Mouse (Mus musculus) common myeloid progenitor, adult 5-6 weeks (primary cell): ENCODE measurements around the gene Timm13. TPM values are rescaled to one million over a fixed set of nuclear protein-coding genes. Genes with fewer than 3 reads are reported as not detected.
A peak's percentile ranks its signal among the peaks of the same experiment; 100 is the strongest.

Source experiments
- ATAC-seq: replicated peaks from 2 replicates; pipeline ENCODE4 v1.8.0; 2016; ENCODE audit warnings: low read depth, mild to moderate bottlenecking, moderate TSS enrichment, inconsistent platforms; ENCODE audit not compliant: poor library complexity, severe bottlenecking
- total RNA-seq: library from RNA; stranded (forward); fragments of 200-1000, 187-1606 nt; gene quantifications from 2 replicates; pipeline ENCODE4 v1.2.3, GENCODE M21; 2017

Timm13 gene
- total RNA-seq, 1 experiment from 2014 or later = 40.2 TPM

DNA sequence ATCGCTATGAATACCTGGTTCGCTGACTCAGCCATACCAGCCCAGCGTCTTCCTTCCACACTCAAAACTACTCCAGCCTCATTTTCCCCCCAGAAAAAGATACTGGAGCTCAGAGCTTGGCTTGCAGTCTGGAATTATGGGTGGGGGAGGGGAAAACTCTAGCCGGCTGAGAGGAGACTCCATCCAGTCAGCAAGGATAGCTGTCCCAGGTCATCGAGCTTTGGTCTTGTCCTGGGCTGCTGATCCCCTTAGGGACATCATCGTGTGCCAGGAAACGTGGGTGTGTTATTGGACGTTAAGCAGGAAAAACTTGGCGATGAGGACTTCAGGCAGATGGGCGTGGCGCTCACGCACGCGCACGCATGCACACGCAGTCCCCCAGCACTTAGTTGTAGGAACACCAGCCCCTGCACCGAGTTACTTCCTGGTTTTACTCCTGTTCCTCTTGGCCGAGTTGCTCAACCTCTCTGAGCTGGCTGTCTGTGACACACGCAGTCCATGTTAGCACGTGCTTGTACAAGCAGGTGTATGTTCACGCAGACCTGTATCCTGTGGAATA is 32.7 kb upstream of the Timm13 start:
- ATAC-seq = 0 out of 2 replicates have a peak, but pooled peaks have one; percentile 17

DNA sequence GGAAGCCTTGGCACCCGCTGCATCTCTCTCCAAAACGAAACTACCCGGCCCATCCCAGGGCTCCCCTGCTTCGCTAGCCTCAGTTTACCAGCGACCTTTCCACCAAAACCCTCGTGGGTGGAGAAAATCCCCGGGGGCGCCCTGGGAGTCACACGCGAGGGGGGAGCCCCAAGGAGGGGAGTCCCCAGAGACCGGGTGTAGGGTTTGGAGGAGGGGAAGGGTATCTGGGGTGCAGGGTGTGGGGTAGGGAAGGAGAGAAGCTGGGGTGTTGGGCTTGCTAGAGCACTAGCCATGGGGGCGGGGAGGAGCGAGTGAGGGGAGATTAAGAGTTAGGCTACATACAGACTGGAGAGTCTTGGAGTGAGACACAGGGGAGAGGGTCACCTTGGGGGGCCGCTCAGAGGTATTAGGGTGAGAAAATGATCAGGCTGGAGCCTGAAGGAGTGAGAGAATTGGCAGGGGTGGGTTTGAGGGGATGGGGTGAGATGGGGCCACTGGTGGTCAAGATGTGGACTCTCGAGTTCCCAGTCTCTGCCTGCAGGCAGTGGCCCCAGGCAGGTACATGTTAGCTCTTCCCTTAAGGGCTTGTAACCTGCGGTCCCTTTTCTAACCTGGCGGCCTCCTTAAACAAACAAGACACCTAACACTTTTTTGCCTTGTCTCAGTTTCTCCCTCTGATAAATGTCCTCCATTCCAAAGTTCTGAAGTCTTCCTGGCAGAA is 32.1 kb upstream of the Timm13 start:
- ATAC-seq = no peak

DNA sequence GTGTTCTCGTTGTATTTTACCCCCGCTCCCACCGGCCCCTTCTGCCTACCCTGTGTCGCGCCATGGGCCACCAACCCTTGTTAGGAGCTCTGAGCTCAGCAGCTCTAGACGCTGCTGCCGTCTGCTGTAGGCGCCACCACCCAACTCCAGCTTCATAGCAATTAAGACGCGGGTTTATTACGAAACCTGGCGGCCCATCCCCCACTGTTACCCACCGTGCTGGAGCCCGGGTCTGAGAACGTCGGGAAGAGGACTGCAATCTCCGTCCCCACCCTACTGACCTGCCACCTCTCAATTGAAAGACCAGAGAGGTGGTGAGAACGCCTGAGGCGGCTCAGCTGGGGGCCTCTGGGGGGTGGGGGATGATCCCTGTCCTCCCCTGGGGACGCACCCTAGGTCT is 31.4 kb upstream of the Timm13 start:
- no peak for ATAC-seq

DNA sequence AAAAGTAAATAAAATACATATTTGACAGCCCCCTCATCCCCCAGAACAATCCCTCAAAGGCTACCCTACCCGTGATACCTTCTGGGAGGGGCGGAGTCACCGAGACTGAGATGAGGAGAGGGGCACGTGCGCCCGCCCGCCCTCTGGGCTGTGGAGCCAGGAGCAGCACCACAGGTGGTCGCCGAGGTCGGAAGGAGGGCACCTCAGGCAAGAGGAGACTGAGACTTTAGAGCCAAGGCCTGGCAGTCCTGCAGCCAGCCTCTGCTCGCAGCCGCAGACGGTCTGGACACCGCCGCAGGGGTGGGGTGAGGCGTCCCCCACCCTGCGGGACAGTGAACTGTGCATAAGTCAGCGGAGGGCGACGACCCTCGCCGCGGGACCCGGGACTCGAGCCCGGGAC is 30.9 kb upstream of the Timm13 start:
- no peak for ATAC-seq

DNA sequence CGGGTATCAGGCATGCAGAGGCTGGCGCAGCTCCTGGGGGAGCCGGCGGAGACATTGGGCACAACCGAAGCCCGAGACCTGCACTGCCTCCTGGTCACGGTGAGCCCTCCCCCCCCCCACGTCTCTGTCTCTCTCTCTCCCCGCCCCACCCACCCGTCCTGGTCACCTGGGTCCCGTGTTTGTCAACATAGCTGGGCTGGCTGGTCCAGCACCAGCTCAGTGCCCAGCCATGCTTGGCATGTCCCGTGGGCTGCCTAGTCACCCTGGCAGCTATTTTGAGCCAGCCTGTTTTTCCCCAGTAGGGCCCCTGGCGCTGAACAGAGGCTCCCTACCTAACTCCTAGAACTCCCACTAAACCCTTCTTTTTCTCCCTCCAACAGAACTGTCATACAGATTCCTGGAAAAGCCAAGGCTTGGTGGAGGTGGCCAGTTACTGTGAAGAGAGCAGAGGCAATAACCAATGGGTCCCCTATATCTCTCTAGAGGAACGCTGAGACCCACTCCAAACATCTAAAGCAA is 30.4 kb upstream of the Timm13 start:
- no peak for ATAC-seq

DNA sequence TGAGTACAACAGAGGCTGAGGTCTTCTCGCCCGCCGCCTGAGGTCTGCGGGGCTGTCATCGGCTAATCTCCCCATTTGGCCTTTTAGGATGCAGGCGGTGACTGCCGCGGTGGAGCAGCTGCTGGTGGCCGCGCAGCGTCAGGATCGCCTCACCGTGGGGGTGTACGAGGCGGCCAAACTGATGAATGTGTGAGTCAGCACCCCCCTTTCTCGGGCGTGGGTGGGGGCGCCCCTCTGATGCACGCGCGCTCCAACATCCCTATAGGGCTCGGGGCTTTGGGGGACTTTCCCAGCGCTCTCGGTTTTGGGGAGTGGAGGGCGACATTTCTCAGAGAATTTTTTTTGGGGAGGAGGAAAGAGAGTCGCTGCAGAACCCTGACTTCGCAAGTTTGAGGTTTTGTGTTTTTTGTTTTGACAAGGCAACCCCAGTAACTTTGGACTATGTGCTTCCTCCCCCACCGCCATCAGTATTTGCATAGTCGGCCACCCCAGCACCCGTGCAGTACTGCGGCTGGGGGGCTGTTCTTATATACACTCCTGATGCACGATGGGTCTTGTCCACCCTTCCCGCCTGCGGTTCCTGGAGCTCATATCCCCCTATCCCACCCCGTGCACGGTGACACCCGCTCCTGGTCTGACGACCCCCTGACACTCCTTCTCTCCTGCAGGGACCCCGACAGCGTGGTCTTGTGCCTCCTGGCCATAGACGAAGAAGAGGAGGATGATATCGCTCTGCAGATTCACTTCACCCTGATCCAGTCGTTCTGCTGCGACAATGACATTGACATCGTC is 29.8 kb upstream of the Timm13 start:
- ATAC-seq = peak; percentile 10

DNA sequence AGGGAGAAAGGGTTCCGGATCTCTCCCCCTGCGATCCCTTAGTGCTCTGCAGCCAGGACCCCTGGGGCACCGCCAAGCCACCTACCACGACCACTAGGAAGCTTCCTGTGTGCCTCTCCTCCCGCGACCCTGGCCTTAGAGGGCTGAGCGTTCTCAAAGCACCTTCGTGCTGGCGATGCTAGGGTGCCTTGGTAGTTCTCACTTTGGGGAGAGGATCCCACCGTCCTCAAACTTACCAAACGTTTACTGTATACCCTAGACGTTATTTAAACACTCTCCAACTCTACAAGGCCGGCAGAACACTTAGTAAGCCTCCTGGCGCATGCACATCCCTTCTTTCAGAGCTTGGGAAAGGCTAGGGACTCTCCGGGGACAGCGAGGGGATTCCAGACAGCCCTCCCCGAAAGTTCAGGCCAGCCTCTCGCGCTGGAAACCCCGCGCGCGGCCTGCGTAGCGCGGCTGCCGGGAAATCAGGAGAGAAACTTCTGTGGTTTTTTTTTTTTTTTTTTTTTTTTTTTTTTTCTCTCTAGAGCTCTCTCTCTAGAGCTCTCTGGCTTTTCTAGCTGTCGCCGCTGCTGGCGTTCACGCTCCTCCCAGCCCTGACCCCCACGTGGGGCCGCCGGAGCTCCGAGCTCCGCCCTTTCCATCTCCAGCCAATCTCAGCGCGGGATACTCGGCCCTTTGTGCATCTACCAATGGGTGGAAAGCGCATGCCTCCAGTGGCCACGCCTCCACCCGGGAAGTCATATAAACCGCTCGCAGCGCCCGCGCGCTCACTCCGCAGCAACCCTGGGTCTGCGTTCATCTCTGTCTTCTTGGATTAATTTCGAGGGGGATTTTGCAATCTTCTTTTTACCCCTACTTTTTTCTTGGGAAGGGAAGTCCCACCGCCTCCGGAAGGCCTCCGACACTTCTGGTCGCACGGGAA is 28.8 kb upstream of the Timm13 start, which contains the start of gene Gadd45b:
TSS of gene Gadd45b (plus strand) at position 775 of the 928 bp plus-strand sequence.
- peak; percentile 80 for ATAC-seq

DNA sequence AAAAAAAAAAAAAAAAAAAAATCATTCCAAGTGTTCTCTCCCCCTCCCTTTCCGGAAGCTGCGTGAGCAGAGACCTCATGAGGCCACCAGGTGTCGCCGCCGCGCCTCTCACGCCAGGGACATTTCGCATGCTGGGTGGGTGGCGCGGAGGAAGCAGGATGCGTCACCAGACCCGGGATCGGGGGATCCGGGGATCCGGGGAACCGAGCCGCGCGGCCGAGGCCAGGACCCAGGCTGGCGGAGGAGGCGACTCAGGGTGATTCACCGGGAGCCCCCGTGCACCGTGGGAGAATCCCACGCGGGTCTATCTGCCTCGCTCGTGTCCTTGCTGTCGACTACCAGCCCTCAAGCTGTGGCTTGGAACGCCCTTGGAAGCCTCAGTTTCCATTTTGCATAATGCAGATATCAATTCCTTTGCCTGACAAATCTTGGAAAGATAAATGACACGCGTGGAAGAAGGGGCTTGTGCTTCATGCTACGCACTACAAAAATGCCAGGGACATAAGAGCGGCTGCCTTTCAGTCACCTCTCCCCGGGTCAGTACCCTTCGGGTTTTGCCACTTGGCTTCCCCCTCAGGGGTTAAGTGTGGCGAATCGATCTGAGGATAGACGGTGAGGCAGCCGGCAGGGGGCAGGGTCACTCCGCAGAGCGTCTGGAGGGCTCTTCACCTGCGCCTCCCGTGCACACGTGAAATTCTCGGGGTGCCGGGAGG is 28.0 kb upstream of the Timm13 start:
- ATAC-seq = peak; percentile 55

DNA sequence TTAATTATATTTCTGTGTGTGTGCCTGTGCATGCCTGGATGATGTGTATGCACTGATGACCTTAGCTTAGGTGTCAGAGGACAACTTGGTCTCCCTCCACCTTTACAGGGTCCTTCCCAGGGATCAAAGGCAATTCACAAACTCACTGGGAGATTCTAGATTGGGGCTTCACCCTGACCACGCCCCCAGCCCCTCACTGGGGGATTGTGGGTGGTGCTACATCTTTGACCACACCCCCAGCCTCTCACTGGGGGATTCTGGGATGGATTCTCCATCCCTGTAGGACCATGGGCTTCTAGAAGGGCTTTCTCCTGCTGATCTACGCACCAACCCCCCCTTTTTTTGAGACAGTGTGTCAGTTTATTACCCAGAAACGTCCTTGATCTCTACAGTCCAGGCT is 24.7 kb upstream of the Timm13 start:
- ATAC-seq = no peak

DNA sequence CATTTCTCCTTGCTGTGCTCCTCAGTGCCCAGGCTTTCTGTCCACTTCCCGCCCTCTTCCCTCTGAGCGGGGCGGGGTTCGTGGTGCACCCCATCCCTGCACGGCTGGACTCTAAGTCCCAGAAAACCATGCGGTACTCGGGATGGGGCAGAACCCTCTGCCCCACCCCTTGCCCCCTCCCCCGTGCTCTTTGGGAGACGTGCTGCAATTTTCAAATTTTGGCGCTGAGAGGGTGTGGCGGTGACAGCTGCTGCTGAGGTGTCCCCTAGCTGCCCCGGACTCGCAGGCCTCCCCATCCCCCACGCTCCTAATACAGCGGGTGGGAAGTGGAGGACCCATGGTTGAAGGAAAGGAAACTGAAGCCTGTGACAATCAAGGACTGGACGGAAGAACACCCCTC is 21.2 kb upstream of the Timm13 start:
- peak; percentile 68 for ATAC-seq

DNA sequence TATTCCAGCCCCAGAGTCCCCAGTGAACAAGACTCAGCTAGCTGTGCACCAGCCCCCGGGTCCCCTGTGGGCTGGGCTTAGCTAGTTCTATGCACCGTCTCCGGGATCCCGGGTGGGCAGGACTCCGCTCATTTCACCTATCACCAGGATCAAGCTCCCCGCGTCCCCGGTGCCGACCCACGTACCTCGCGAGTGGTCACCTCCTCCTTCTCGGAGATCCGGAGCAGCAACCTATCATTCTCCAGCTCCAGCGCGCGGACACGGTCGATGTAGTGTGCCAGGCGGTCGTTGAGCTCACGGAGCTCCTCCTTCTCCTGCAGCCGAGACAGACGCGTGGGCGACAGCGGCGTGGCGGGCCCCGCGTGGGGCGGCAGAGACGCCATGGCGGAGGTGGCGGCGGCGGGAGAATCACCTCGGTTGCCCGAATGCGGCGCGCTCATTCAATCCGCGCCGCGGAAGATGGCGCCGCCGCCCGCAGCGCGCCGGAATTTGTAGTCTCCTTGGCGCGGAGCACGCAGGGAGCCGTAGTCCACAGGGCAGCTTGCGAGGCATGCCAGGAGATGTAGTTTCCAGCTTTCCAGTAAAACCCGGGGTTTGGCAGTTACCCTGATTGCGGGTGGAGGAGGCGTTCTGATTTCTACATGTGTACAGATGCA is 17.1 kb upstream of the Timm13 start, which contains the start of gene Lmnb2:
TSS of gene Lmnb2 (minus strand) at position 467 of the 656 bp plus-strand sequence.
- ATAC-seq = peak; percentile 30

DNA sequence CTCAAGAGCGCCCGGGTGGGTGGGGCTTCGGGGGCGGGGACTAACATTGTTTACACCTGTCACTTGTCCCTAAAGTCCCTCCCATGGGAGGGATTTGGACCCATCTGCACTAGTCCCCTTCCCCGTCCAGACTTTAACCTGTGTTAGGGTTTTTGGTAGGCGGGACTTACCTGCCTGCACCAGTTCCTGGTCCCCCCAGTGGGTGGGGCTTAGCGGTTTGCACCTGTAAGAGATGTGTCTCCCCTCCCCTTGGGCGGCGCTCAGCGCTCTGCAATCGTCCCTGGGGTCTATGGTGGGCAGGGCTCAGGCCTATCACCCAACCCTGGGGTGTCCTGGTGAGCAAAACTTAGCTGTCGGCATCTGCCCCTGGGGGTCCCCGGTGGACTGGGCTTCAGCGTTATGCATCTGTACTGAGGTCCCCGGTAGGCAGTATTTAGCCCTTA is 16.6 kb upstream of the Timm13 start:
- ATAC-seq = 0 out of 2 replicates have a peak, but pooled peaks have one; percentile 4

DNA sequence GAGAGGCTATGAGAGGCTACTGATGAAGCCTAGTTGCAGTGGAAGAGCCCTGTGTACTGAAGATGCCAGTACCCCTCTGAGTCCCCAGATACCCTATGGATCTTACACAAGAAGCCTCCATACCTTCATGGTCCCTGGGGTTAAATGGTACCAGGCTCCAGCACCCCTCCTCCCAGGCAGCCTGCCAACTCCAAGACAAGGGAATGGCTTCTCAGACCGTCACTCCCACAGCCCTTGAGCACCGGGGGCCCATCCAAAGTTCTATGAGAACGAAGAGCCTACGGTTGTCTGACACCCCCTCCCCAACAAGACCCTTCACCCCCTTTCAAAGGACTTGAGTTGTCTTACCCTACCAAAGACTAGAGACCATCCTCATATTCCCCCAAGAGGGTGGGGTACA is 15.0 kb upstream of the Timm13 start:
- no peak for ATAC-seq

DNA sequence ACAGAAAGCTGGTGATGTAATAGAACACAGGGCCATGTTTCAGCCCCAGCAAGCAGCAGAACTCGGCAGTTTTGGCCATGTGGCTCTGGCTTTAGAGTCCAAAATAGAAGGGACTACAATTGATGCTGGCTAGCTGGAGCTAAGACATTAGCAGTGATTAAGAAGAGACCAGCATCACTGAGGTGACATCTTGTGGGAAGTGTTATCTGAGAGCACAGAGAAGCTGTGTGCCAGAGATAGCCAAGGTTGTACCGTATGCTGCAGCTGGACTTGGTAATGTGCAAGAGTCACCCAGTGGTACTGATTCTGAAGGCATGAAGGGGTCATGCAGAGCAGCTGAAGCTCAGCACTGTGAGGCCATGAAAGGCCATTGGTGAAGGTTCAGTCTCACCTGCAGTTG is 14.5 kb upstream of the Timm13 start:
- ATAC-seq = no peak

DNA sequence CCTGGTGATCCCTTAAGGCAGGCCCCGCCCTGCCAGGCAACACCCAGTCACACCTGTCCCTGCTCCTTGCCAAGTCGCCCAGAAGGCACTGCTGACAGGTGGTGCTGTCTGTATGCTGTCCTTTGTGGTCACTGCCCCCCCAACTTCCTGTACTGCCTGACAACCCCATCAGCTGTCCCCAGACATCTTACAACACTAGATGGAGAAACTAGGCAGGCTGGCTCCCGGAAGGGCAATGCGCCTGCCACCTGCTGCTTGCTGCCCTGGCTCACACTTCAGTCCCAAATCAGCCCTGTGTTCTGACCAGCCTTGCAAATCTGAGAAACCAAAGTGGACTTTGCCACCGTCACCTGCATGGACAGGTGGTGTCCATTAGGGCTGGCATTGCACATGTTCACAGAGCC is 13.5 kb upstream of the Timm13 start:
- no peak for ATAC-seq

DNA sequence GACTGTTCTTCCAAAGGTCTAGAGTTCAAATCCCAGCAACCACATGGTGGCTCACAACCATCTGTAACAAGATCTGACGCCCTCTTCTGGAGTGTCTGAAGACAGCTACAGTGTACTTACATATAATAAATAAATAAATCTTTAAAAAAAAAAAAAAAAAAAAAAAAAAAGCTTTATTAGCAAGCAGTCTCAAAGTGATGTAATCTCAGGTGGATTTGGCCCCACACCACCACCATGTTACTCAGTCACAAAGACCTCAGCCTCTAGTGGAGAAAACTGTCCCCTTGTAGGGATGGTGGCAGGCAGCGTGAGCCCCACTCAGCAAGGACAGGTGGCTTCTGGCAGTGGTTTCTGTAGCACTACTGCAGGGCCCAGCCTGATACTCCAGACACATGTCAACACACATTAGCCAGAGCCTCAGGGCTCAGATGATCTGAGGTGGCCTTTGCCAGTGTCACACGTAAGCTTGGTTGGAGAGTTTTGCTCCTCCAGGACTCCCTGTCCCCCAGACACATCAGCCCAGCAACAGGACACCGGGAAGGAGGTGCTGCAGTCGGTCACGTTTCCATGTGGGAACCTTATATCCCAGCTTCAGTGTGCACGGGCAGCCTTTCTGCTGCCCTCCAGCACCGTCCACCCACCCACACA is 12.7 kb upstream of the Timm13 start:
- no peak for ATAC-seq

DNA sequence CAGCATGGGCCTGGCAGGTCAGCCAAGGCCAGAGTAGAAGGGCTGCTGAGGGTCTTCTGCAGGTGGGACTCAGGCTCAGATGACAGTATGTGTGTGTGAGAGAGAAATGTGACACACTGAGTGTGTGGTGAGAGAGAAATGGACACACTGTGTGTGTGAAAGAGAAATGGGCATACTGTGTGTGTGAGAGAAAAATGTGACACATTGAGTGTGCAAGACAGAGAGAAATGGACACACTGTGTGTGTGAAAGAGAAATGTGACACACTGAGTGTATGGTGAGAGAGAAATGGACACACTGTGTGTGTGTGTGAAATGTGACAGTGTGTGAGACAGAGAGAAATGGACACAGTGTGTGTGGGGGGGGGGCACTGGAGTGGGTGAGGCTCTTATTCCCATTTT is 11.1 kb upstream of the Timm13 start:
- no peak for ATAC-seq

DNA sequence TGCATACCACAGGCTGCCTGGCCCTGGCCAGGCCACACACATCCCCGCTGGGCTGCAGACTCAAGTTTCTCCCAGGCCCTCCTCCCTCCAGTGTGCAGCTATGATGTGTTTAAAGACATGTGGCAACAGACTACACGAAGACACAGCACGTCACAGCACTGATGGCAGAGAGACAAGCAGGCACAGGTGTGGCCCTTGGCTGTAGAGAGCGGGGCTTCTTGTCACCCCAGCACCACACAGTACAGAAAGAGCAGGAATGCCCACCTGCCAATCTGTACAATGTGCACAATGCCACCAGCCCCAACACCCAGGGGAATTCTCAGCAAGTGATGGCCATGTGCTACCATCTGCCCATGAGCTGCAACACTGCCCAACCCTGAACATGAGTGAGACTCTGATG is 10.6 kb upstream of the Timm13 start:
- no peak for ATAC-seq
